Mouse (Mus musculus) midbrain, embryonic 12.5 days (tissue): ENCODE results near the gene Git1. TPM values are rescaled to one million over a fixed set of nuclear protein-coding genes. Genes with fewer than 3 reads are reported as not detected.

Source experiments
- ATAC-seq: fragments of 200-750 bp; cut with Nextera tagmentation; 2 replicates; pipeline ENCODE4 v1.8.0; 2017; ENCODE audit warnings: low read depth, moderate TSS enrichment, moderate library complexity; ENCODE audit not compliant: low FRiP score
- H3K27ac ChIP-seq: fragments of 300-500 bp; sonication (generic); replicated peaks from 2 replicates; pipeline ENCODE4 v1.5.1; 2016; ENCODE audit warnings: mild to moderate bottlenecking
- H3K27me3 ChIP-seq: fragments of 300-500 bp; sonication (generic); 2 replicates; pipeline ENCODE4 v1.6.1; 2016; ENCODE audit warnings: mild to moderate bottlenecking
- H3K36me3 ChIP-seq: fragments of 300-500 bp; sonication (generic); 2 replicates; pipeline ENCODE4 v1.6.1; 2016
- H3K4me1 ChIP-seq: fragments of 300-500 bp; sonication (generic); 2 replicates; pipeline ENCODE4 v1.6.1; 2016
- H3K4me2 ChIP-seq: fragments of 300-500 bp; sonication (generic); replicated peaks from 2 replicates; pipeline ENCODE4 v1.6.1; 2016; ENCODE audit warnings: mild to moderate bottlenecking, moderate library complexity
- H3K4me3 ChIP-seq: fragments of 300-500 bp; sonication (generic); 2 replicates; pipeline ENCODE4 v1.5.1; 2016; ENCODE audit warnings: mild to moderate bottlenecking
- H3K9ac ChIP-seq: fragments of 300-500 bp; sonication (generic); replicated peaks from 2 replicates; pipeline ENCODE4 v1.6.1; 2016; ENCODE audit warnings: mild to moderate bottlenecking, moderate library complexity
- H3K9me3 ChIP-seq: fragments of 300-500 bp; sonication (generic); 2 replicates; pipeline ENCODE4 v1.6.1; 2016; ENCODE audit warnings: mild to moderate bottlenecking
- WGBS: fragments of 180-500 bp; shearing (Covaris S2); methylation state at CpG from one replicate; pipeline ENCODE4 v1.1.7; 2016; 5-methylcytosine and 5-hydroxymethylcytosine counted together
- polyA plus RNA-seq: library from polyadenylated mRNA; unstranded; fragments of >200 nt; fragmentation: Nextera tagmentation; extraction: Ambion mirVana; gene quantifications from 2 replicates; pipeline ENCODE4 v1.2.1, GENCODE M21; 2016

Git1 gene
- polyA plus RNA-seq, 1 experiment from 2014 or later, result 12.9 TPM

- Histone ChIP-seq H3K27ac (0 out of 2 replicates have a peak overlapping the region, but pooled peaks have one; percentile 7), H3K9me3 (no peaks in the 10 kb centered on the region), H3K4me3 (no peak overlapping the region), H3K27me3 (no peaks in the 10 kb centered on the region), H3K4me2 (no peak overlapping the region), H3K4me1 (peaks cover 65% of the 10 kb centered on the region), H3K36me3 (no peaks in the 10 kb centered on the region), H3K9ac (no peak overlapping the region; the same call in 1 of the 2 replicates)
- no peak for ATAC-seq
- WGBS, result 56% methylated on average over 6 of the region's 6 CpGs
Measured at GRCm38 (mm10) chr11:77485229-77485628, 8.1 kb upstream of the Git1 start.

- H3K27me3 ChIP-seq, result no peaks in the 10 kb centered on the region
- H3K9ac ChIP-seq, result 0 out of 2 replicates have a peak overlapping the region, but pooled peaks have one; percentile 11
- 0 out of 2 replicates have a peak overlapping the region, but pooled peaks have one; percentile 26 for H3K27ac ChIP-seq
- no peak for ATAC-seq
- no peaks in the 10 kb centered on the region for H3K9me3 ChIP-seq
- no peaks in the 10 kb centered on the region for H3K36me3 ChIP-seq
- peak overlapping the region; percentile 15; the same call in 1 of the 2 replicates for H3K4me3 ChIP-seq
- WGBS, result 61% methylated on average over 5 of the region's 5 CpGs
- H3K4me2 ChIP-seq, result peak overlapping the region; percentile 80
- peaks cover 75% of the 10 kb centered on the region for H3K4me1 ChIP-seq
Measured at GRCm38 (mm10) chr11:77486798-77487197, 6.6 kb upstream of the Git1 start.

GRCm38 (mm10) chr11:77488771-77489581, 4.4 kb upstream of the Git1 start:
- Histone ChIP-seq H3K9me3 (no peaks in the 10 kb centered on the region), H3K27ac (peak overlapping the region; percentile 78), H3K27me3 (no peaks in the 10 kb centered on the region), H3K9ac (peak overlapping the region; percentile 93), H3K36me3 (no peaks in the 10 kb centered on the region), H3K4me2 (peak overlapping the region; percentile 80), H3K4me3 (peak overlapping the region; percentile 90), H3K4me1 (peaks cover 74% of the 10 kb centered on the region)
- WGBS, result 2% methylated on average over 55 of the region's 55 CpGs
- no peak for ATAC-seq

GRCm38 (mm10) chr11:77489591-77490235, 3.6 kb upstream of the Git1 start, which contains the start of gene Ankrd13b:
Gene Ankrd13b, minus strand, starts transcription at chr11:77489678.
- no peaks in the 10 kb centered on the region for H3K27me3 ChIP-seq
- H3K27ac ChIP-seq, result peak within 1 kb of the TSS; percentile 87
- WGBS, result under 1% methylated on average over 64 of the region's 87 CpGs
- H3K4me2 ChIP-seq, result peak within 1 kb of the TSS; percentile 80
- peak within 1 kb of the TSS; percentile 93 for H3K9ac ChIP-seq
- peaks cover 81% of the 10 kb centered on the region for H3K4me1 ChIP-seq
- H3K9me3 ChIP-seq, result no peaks in the 10 kb centered on the region
- peak; percentile 63 for ATAC-seq
- H3K4me3 ChIP-seq, result peak within 1 kb of the TSS; percentile 90
- H3K36me3 ChIP-seq, result no peaks in the 10 kb centered on the region

- ATAC-seq, result no peak
- Histone ChIP-seq H3K27ac (no peak overlapping the region), H3K4me3 (peak overlapping the region; percentile 90), H3K9ac (peak overlapping the region; percentile 93; the same call in 1 of the 2 replicates), H3K27me3 (no peaks in the 10 kb centered on the region), H3K9me3 (no peaks in the 10 kb centered on the region), H3K36me3 (no peaks in the 10 kb centered on the region), H3K4me2 (peak overlapping the region; percentile 80), H3K4me1 (peaks cover 81% of the 10 kb centered on the region)
- WGBS, result 68% methylated on average over 6 of the region's 6 CpGs
Measured at GRCm38 (mm10) chr11:77490451-77490850, 2.9 kb upstream of the Git1 start.

- Histone ChIP-seq H3K9me3 (no peaks in the 10 kb centered on the region), H3K4me1 (peaks cover 80% of the 10 kb centered on the region), H3K9ac (peak overlapping the region; percentile 63; the same call in 1 of the 2 replicates), H3K4me3 (peak overlapping the region; percentile 97), H3K36me3 (no peaks in the 10 kb centered on the region), H3K27me3 (no peaks in the 10 kb centered on the region), H3K4me2 (peak overlapping the region; percentile 80), H3K27ac (peak overlapping the region; percentile 82)
- 0% methylated on average over 13 of the region's 13 CpGs for WGBS
- peak; percentile 52; the same call in 1 of the 2 replicates for ATAC-seq
Measured at GRCm38 (mm10) chr11:77491123-77491501, 2.2 kb upstream of the Git1 start.

GRCm38 (mm10) chr11:77491502-77492291, 1.7 kb upstream of the Git1 start:
- Histone ChIP-seq H3K4me2 (peak overlapping the region; percentile 80), H3K4me3 (peak overlapping the region; percentile 97), H3K36me3 (no peaks in the 10 kb centered on the region), H3K27ac (peak overlapping the region; percentile 82), H3K4me1 (peaks cover 75% of the 10 kb centered on the region), H3K9me3 (no peaks in the 10 kb centered on the region), H3K27me3 (no peaks in the 10 kb centered on the region), H3K9ac (peak overlapping the region; percentile 63)
- peak; percentile 55 for ATAC-seq
- under 1% methylated on average over 23 of the region's 23 CpGs for WGBS

GRCm38 (mm10) chr11:77492311-77492871, 971 bp upstream of the Git1 start:
- Histone ChIP-seq H3K27ac (peak overlapping the region; percentile 82), H3K4me3 (peak overlapping the region; percentile 97), H3K27me3 (no peaks in the 10 kb centered on the region), H3K9me3 (no peaks in the 10 kb centered on the region), H3K36me3 (no peaks in the 10 kb centered on the region), H3K4me2 (peak overlapping the region; percentile 80), H3K9ac (peak overlapping the region; percentile 63), H3K4me1 (peaks cover 74% of the 10 kb centered on the region)
- under 1% methylated on average over 14 of the region's 18 CpGs for WGBS
- ATAC-seq, result no peak

GRCm38 (mm10) chr11:77492911-77493332, 440 bp upstream of the Git1 start:
- peak overlapping the region; percentile 97 for H3K4me3 ChIP-seq
- H3K4me2 ChIP-seq, result peak overlapping the region; percentile 80
- H3K4me1 ChIP-seq, result peaks cover 74% of the 10 kb centered on the region
- H3K9ac ChIP-seq, result peak overlapping the region; percentile 63
- WGBS, result under 1% methylated on average over 29 of the region's 32 CpGs
- peak; percentile 66 for ATAC-seq
- no peaks in the 10 kb centered on the region for H3K36me3 ChIP-seq
- H3K27me3 ChIP-seq, result no peaks in the 10 kb centered on the region
- H3K27ac ChIP-seq, result peak overlapping the region; percentile 82
- no peaks in the 10 kb centered on the region for H3K9me3 ChIP-seq

- peaks cover 70% of the 10 kb centered on the region for H3K4me1 ChIP-seq
- no peak for ATAC-seq
- peak overlapping the region; percentile 97 for H3K9ac ChIP-seq
- H3K27ac ChIP-seq, result peak overlapping the region; percentile 89
- H3K36me3 ChIP-seq, result peaks cover 5% of the 10 kb centered on the region
- 38% methylated on average over 4 of the region's 4 CpGs for WGBS
- H3K4me3 ChIP-seq, result peak overlapping the region; percentile 97
- no peaks in the 10 kb centered on the region for H3K27me3 ChIP-seq
- H3K4me2 ChIP-seq, result peak overlapping the region; percentile 98
- H3K9me3 ChIP-seq, result no peaks in the 10 kb centered on the region
Measured at GRCm38 (mm10) chr11:77494344-77494676, 948 bp downstream of the Git1 start.

GRCm38 (mm10) chr11:77494782-77495181, 1.4 kb downstream of the Git1 start:
- Histone ChIP-seq H3K4me1 (peaks cover 70% of the 10 kb centered on the region), H3K4me3 (peak overlapping the region; percentile 97), H3K9ac (peak overlapping the region; percentile 97), H3K27me3 (no peaks in the 10 kb centered on the region), H3K36me3 (peaks cover 10% of the 10 kb centered on the region), H3K4me2 (peak overlapping the region; percentile 98), H3K27ac (no peak overlapping the region), H3K9me3 (no peaks in the 10 kb centered on the region)
- no peak for ATAC-seq
- WGBS, result 82% methylated on average over 6 of the region's 6 CpGs
